Mouse (Mus musculus): ENCODE data around the gene Cpa5. TPM values are rescaled to one million over a fixed set of nuclear protein-coding genes. Genes with fewer than 3 reads are reported as not detected.

Gene Cpa5
- polyA plus RNA-seq, 1 experiment = not detected

- no peak overlapping the region for H3ac ChIP-seq (ENCODE audit: control insufficient read depth, insufficient read length)
- no peaks in the 10 kb centered on the region for H3K27me3 ChIP-seq (ENCODE audit: control insufficient read depth, insufficient read depth, insufficient read length)
- no peak overlapping the region for H3K4me3 ChIP-seq
- no peaks in the 10 kb centered on the region for H3K36me3 ChIP-seq (ENCODE audit: control insufficient read depth, insufficient read depth)
- H3K79me2 ChIP-seq (ENCODE audit: control insufficient read depth, insufficient read depth) = no peaks in the 10 kb centered on the region
- TF ChIP-seq USF1 (IDR thresholded peaks at IDR 0.05; ENCODE audit: low read depth) (no peak), MYOD1 (IDR thresholded peaks at IDR 0.05; ENCODE audit: control insufficient read depth in 1 of 3, insufficient read length in 2 of 3, low read depth in 2 of 3) (peak; percentile 20 to 59 (median 34))
- H3K4me2 ChIP-seq (ENCODE audit: low read depth) = peak overlapping the region; percentile 1
Observed at GRCm38 (mm10) chr6:30667585-30667984, 56.8 kb downstream of the Cpa5 start.

GRCm38 (mm10) chr6:30671696-30672095, 60.9 kb downstream of the Cpa5 start:
- Histone ChIP-seq H3K79me2 (ENCODE audit: control insufficient read depth, insufficient read depth) (no peaks in the 10 kb centered on the region), H3K4me3 (no peak overlapping the region), H3K27me3 (ENCODE audit: control insufficient read depth, insufficient read depth, insufficient read length) (no peaks in the 10 kb centered on the region), H3K4me2 (ENCODE audit: low read depth) (no peak overlapping the region), H3K36me3 (ENCODE audit: control insufficient read depth, insufficient read depth) (no peaks in the 10 kb centered on the region), H3ac (ENCODE audit: control insufficient read depth, insufficient read length) (no peak overlapping the region)
- no peak for TF ChIP-seq MYOD1 (IDR thresholded peaks at IDR 0.05; ENCODE audit: control insufficient read depth in 1 of 3, insufficient read length in 2 of 3, low read depth in 2 of 3)
- no peak for TF ChIP-seq CEBPB (IDR thresholded peaks at IDR 0.05; ENCODE audit: insufficient read depth, poor library complexity, severe bottlenecking)
- no peak for TF ChIP-seq TCF12 (IDR thresholded peaks at IDR 0.05; ENCODE audit: insufficient read depth, poor library complexity, severe bottlenecking)
- no peak for TF ChIP-seq REST (IDR thresholded peaks at IDR 0.05; ENCODE audit: insufficient read depth, insufficient read length)
- no peak for TF ChIP-seq MYOG (IDR thresholded peaks at IDR 0.05; ENCODE audit: control insufficient read depth in 1 of 3, insufficient read depth in 1 of 3, insufficient read length in 2 of 3, low read depth in 2 of 3)
- TF ChIP-seq POLR2A (IDR thresholded peaks at IDR 0.05; ENCODE audit: insufficient read length, low read depth) = no peak
- TF ChIP-seq MAX (IDR thresholded peaks at IDR 0.05; ENCODE audit: low read depth) = no peak
- no peak for TF ChIP-seq TCF3 (IDR thresholded peaks at IDR 0.05; ENCODE audit: insufficient read length, low read depth)
- no peak for TF ChIP-seq POLR2AphosphoS2 (IDR thresholded peaks at IDR 0.05; ENCODE audit: insufficient read length, low read depth)
- TF ChIP-seq E2F4 (IDR thresholded peaks at IDR 0.05; ENCODE audit: insufficient read depth) = no peak
- TF ChIP-seq SRF (IDR thresholded peaks at IDR 0.05; ENCODE audit: control insufficient read depth, insufficient read length, low read depth) = no peak
- no peak for TF ChIP-seq USF1 (IDR thresholded peaks at IDR 0.05; ENCODE audit: low read depth)

- TF ChIP-seq E2F4 (IDR thresholded peaks at IDR 0.05; ENCODE audit: insufficient read depth) (no peak), MYOG (IDR thresholded peaks at IDR 0.05; ENCODE audit: control insufficient read depth in 1 of 3, insufficient read depth in 1 of 3, insufficient read length in 2 of 3, low read depth in 2 of 3) (no peak), TCF12 (IDR thresholded peaks at IDR 0.05; ENCODE audit: insufficient read depth, poor library complexity, severe bottlenecking) (no peak), TCF3 (IDR thresholded peaks at IDR 0.05; ENCODE audit: insufficient read length, low read depth) (no peak), POLR2AphosphoS2 (IDR thresholded peaks at IDR 0.05; ENCODE audit: insufficient read length, low read depth) (no peak), SRF (IDR thresholded peaks at IDR 0.05; ENCODE audit: control insufficient read depth, insufficient read length, low read depth) (no peak), POLR2A (IDR thresholded peaks at IDR 0.05; ENCODE audit: insufficient read length, low read depth) (no peak), MAX (IDR thresholded peaks at IDR 0.05; ENCODE audit: low read depth) (no peak), MYOD1 (IDR thresholded peaks at IDR 0.05; ENCODE audit: control insufficient read depth in 1 of 3, insufficient read length in 2 of 3, low read depth in 2 of 3) (no peak)
- H3K27me3 ChIP-seq (ENCODE audit: control insufficient read depth, insufficient read depth, insufficient read length) = no peaks in the 10 kb centered on the region
- H3ac ChIP-seq (ENCODE audit: control insufficient read depth, insufficient read length) = no peak overlapping the region
- no peak overlapping the region for H3K4me2 ChIP-seq (ENCODE audit: low read depth)
- H3K4me3 ChIP-seq = no peak overlapping the region
- H3K79me2 ChIP-seq (ENCODE audit: control insufficient read depth, insufficient read depth) = no peaks in the 10 kb centered on the region
- no peaks in the 10 kb centered on the region for H3K36me3 ChIP-seq (ENCODE audit: control insufficient read depth, insufficient read depth)
Observed at GRCm38 (mm10) chr6:30673764-30674561, 63.2 kb downstream of the Cpa5 start.

GRCm38 (mm10) chr6:30674714-30675280, 64.0 kb downstream of the Cpa5 start:
- no peak overlapping the region for H3K4me3 ChIP-seq
- no peaks in the 10 kb centered on the region for H3K36me3 ChIP-seq (ENCODE audit: control insufficient read depth, insufficient read depth)
- H3K79me2 ChIP-seq (ENCODE audit: control insufficient read depth, insufficient read depth) = no peaks in the 10 kb centered on the region
- no peak overlapping the region for H3K4me2 ChIP-seq (ENCODE audit: low read depth)
- TF ChIP-seq MYOD1 (IDR thresholded peaks at IDR 0.05; ENCODE audit: control insufficient read depth in 1 of 3, insufficient read length in 2 of 3, low read depth in 2 of 3) (no peak), USF1 (IDR thresholded peaks at IDR 0.05; ENCODE audit: low read depth) (no peak)
- no peak overlapping the region for H3ac ChIP-seq (ENCODE audit: control insufficient read depth, insufficient read length)
- H3K27me3 ChIP-seq (ENCODE audit: control insufficient read depth, insufficient read depth, insufficient read length) = no peaks in the 10 kb centered on the region

- no peak for TF ChIP-seq USF1 (IDR thresholded peaks at IDR 0.05; ENCODE audit: low read depth)
- TF ChIP-seq MAX (IDR thresholded peaks at IDR 0.05; ENCODE audit: low read depth) = no peak
- no peak for TF ChIP-seq SRF (IDR thresholded peaks at IDR 0.05; ENCODE audit: control insufficient read depth, insufficient read length, low read depth)
- no peak for TF ChIP-seq E2F4 (IDR thresholded peaks at IDR 0.05; ENCODE audit: insufficient read depth)
- no peak for TF ChIP-seq CEBPB (IDR thresholded peaks at IDR 0.05; ENCODE audit: insufficient read depth, poor library complexity, severe bottlenecking)
- no peak for TF ChIP-seq MYOG (IDR thresholded peaks at IDR 0.05; ENCODE audit: control insufficient read depth in 1 of 3, insufficient read depth in 1 of 3, insufficient read length in 2 of 3, low read depth in 2 of 3)
- no peak for TF ChIP-seq POLR2A (IDR thresholded peaks at IDR 0.05; ENCODE audit: insufficient read length, low read depth)
- TF ChIP-seq TCF12 (IDR thresholded peaks at IDR 0.05; ENCODE audit: insufficient read depth, poor library complexity, severe bottlenecking) = no peak
- TF ChIP-seq MYOD1 (IDR thresholded peaks at IDR 0.05; ENCODE audit: control insufficient read depth in 1 of 3, insufficient read length in 2 of 3, low read depth in 2 of 3) = no peak
- no peak for TF ChIP-seq POLR2AphosphoS2 (IDR thresholded peaks at IDR 0.05; ENCODE audit: insufficient read length, low read depth)
- no peak for TF ChIP-seq REST (IDR thresholded peaks at IDR 0.05; ENCODE audit: insufficient read depth, insufficient read length)
- no peak for TF ChIP-seq TCF3 (IDR thresholded peaks at IDR 0.05; ENCODE audit: insufficient read length, low read depth)
- no peak overlapping the region for H3K4me2 ChIP-seq (ENCODE audit: low read depth)
- no peaks in the 10 kb centered on the region for H3K27me3 ChIP-seq (ENCODE audit: control insufficient read depth, insufficient read depth, insufficient read length)
- no peak overlapping the region for H3K4me3 ChIP-seq
- no peaks in the 10 kb centered on the region for H3K36me3 ChIP-seq (ENCODE audit: control insufficient read depth, insufficient read depth)
- no peaks in the 10 kb centered on the region for H3K79me2 ChIP-seq (ENCODE audit: control insufficient read depth, insufficient read depth)
- H3ac ChIP-seq (ENCODE audit: control insufficient read depth, insufficient read length) = no peak overlapping the region
Observed at GRCm38 (mm10) chr6:30675281-30675771, 64.5 kb downstream of the Cpa5 start.
